Mouse (Mus musculus): ENCODE data around the gene Fat4.

The Fat4 gene

DNA sequence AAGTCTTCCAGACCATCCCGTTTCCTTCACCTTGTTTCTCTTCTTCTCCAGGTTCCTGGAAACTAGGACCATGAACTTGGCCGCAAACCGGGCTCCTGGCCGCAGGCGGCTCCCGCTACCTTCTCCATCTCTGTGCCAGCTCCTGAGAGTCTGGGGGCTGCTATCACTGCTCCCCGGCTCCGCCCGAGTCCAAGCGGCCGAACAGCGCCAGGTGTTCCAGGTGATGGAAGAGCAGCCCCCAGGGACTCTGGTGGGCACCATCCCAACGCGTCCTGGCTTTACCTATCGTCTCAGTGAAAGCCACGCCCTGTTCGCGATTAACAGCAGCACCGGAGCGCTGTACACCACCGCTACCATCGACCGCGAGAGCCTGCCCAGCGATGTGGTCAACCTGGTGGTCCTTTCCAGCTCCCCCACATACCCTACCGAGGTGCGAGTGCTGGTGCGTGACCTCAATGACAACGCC, at the start of gene Fat4:
Fat4 (plus strand) TSS at position 51 of the 466 bp plus-strand sequence.
- in situ Hi-C loops (cut with MboI, MseI): loop anchor here (25.0 kb wide), 1 partner anchor 1500 kb away; no protein-coding TSS in a partner anchor

DNA sequence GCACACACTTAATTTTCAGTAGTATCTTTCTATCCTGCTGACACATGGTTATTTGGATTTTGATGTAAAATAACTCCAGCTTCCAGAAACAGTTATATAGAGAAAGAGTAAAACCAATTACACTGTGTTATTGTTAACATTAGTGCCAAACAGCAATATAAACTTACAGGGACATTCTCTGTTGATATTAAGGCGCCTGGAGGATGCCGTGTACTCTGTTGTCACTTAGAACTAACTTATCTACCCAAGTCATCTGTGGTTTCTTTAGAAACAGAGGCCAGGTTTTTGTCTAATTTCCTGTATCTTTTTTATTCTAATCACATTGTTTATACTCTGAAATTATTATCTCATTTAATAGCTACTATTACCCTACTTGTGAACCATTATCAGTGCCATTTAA, 47.3 kb upstream of the Fat4 start:
- in situ Hi-C loops (cut with MboI, MseI): no loop called here

DNA sequence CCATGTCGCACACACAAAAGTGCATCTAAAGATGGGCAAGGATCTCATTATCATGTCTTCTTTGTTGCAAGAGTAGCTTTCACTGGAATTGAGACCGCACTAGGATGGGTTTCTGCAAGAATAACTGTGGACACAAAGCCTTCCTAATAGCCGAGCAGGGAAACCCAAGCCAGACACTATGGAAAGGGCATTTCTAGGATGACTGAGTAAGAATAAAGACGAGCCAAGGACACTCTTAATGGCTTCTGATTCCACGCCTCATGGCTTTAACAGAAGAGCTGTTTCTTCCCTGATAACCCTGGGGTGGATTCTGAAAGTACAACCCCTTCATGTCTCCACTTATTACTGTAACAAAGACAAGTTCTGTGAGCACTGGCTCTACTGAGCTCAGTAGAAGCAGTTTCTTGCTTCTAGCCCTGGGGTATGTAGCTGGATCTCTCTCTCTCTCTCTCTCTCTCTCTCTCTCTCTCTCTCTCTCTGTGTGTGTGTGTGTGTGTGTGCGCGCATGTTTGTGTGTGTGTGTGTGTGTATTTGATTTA, 43.7 kb upstream of the Fat4 start:
- in situ Hi-C loops (cut with MboI, MseI): loop anchor here (5.0 kb wide), 1 partner anchor 596 kb away; no protein-coding TSS in a partner anchor

DNA sequence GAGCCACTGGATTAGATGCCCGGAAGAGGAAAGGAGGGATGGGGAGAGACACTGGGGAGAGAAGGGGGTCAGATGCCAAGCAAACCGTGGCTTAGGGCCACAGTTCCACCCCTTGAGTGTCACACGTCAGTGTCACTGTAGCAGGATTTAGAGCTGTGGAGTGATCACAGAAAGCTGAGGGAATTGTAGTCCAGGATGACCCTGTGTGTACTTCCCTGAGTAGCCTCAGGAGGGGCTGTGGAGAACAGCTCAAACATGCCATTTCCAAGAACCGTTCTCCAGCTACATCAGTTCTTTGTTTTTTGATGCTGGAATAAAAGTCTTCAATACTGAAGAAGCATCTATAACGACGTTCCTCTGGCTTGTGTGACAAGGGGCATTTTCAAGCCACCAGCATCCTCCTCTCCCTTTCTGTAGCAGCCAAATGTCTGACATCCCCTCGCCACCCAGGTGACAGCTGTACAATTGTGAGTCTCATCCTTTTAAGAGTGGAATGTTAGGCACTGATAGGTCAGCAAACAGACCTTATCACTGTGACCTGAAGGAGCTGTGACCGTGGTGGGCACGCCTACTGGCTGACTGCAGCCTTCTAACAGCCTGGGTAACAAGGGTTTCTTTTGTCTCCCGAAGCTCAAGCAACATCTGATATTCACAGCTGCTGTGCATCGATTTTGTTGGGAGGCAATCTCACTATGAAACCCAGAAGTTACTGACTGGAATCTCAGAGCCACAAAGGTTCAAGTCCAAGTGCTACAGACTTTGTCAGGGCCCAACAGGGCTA, 39.9 kb upstream of the Fat4 start:
- in situ Hi-C loops (cut with MboI, MseI): no loop called here

GRCm38 (mm10) chr3:38849077-38849476, 37.7 kb upstream of the Fat4 start:
- in situ Hi-C loops (cut with MboI, MseI): no loop called here

GRCm38 (mm10) chr3:38849536-38849935, 37.2 kb upstream of the Fat4 start:
- in situ Hi-C loops (cut with MboI, MseI): no loop called here

DNA sequence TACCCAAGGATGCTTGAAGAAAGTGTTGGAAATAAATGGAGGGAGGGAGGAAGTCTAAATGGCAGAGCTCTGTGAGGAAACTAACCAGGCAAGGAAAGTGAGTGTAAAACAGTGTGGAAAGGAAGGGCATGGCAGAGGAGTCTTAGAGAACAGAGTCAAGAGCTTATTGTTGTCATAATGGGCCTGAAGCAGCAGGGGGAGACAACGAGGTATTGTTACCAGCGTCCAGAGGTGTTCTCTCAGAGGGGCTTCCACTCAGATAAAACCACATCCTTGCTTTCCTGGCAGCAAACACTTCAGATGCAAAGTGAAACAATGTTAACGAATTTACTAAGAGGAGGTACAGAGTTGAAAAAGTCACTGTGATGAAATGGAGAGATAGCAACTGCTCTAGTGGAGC, 33.1 kb upstream of the Fat4 start:
- in situ Hi-C loops (cut with MboI, MseI): no loop called here

DNA sequence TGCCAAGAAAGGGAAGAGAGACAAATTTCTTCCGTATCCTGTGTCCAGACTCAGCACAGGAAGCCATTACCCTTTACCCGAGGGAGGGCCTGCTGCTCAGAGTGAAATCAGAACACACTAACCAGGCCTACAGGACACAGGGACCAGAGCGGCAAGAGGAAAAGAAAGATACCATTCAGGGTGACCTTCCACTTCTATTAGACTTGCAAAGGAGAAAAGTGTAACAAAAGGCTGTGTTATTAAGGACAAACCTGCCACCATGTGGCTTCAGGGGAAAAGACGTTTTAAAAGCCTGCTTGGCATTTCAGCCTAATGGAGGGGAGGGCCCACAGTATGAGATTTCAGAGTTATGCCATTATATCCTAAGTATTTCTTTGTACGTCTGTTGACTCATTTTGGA, 26.1 kb upstream of the Fat4 start:
- in situ Hi-C loops (cut with MboI, MseI): no loop called here

GRCm38 (mm10) chr3:38871291-38871690, 15.4 kb upstream of the Fat4 start:
- in situ Hi-C loops (cut with MboI, MseI): no loop called here

DNA sequence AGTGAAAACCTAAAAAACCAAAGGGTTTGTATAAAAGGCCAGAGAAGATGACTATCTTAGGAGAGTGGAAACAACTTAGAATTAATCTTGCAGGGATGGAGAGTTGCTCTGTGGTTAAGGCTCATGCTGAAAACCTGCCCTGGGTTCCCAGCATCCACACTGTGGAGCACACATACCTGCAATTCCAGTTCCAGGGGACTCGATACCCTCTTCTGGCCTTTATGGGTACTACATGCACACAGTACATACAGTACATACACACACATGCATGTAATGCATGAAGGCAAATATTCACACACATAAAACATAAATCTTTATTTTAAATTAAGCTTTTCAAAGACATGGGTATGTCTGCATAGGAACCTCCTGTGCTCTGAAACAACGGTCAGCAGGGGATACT, 10.9 kb upstream of the Fat4 start:
- in situ Hi-C loops (cut with MboI, MseI): loop anchor here (25.0 kb wide), 1 partner anchor 1511 kb away; no protein-coding TSS in a partner anchor

DNA sequence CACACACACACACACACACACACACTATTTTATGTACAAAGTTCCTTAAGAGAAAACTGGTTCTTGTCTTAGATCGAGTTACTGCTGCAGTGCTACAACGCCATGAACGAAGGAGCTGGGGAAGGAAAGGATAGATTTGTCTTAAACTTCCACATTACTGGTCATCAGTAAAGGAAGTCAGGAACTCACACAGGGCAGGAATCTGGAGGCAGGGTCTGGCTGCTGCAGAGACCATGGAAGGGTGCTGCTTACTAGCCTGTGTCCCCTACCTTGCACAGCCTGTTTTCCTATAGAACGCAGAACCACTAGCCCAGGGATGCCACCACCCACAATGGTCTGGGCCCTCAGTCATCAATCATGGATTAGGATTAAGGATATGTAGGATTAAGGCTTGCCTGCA, 10.0 kb upstream of the Fat4 start:
- in situ Hi-C loops (cut with MboI, MseI): loop anchor here (25.0 kb wide), 1 partner anchor 1511 kb away; no protein-coding TSS in a partner anchor

DNA sequence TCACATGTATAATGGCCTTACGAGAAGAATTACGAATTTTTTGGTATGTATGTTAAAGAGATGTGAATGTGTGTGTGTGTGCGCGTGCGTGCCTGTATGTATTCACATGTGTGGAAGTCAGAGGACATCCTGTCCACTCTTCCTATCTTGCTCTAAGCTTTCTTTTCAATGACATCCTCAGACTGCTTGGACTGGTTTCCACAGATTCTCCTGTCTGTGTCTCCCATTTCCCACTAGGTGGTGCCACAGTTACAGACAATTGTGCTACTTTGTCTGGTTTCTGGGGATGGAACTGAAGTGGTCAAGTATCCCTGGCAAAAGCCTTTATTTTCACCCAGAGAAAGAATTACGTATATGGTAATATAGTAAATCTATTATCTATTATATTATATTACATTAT, 4.0 kb upstream of the Fat4 start:
- in situ Hi-C loops (cut with MboI, MseI): loop anchor here (5.0 to 25.0 kb wide), 2 partner anchors 930 to 1505 kb away; no protein-coding TSS in a partner anchor

GRCm38 (mm10) chr3:38883676-38884075, 3.1 kb upstream of the Fat4 start:
- in situ Hi-C loops (cut with MboI, MseI): loop anchor here (5.0 to 25.0 kb wide), 2 partner anchors 929 to 1504 kb away; no protein-coding TSS in a partner anchor

- in situ Hi-C loops (cut with MboI, MseI): loop anchor here (5.0 to 25.0 kb wide), 2 partner anchors 928 to 1503 kb away; no protein-coding TSS in a partner anchor
These were observed 2.5 kb upstream of the Fat4 start for GRCm38 (mm10) chr3:38884276-38884675.

GRCm38 (mm10) chr3:38884919-38885418, 1.8 kb upstream of the Fat4 start:
- in situ Hi-C loops (cut with MboI, MseI): loop anchor here (5.0 to 25.0 kb wide), 2 partner anchors 927 to 1502 kb away; no protein-coding TSS in a partner anchor

DNA sequence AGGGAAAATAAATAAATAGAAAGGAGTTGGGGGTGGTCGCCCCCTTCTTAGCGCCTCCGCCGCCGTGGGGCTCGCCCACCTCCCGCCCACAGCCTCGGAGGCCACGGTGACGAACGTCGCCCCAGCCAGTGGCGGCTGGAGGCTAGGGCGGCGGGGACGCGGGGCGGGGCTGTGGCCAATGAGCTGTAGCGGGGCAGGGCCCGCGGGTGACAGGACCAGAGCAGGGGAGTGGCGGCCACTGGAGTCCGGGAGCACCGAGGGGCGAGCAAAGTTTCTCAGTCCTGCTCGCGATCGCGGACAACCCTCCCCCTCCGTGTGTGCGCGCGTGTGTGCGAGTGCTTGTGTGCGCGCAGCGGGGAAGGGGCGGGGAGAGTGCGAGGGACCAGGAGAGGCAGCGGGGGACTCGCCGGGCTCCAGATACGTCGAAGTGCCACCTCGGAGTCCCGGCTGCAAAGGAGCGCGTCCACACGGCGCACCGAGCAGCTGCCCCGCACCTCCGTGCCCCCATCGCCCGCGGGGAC, 1.2 kb upstream of the Fat4 start:
- in situ Hi-C loops (cut with MboI, MseI): loop anchor here (25.0 kb wide), 1 partner anchor 1502 kb away; no protein-coding TSS in a partner anchor

GRCm38 (mm10) chr3:38886061-38886821, 499 bp upstream of the Fat4 start:
- in situ Hi-C loops (cut with MboI, MseI): loop anchor here (25.0 kb wide), 1 partner anchor 1501 kb away; no protein-coding TSS in a partner anchor

DNA sequence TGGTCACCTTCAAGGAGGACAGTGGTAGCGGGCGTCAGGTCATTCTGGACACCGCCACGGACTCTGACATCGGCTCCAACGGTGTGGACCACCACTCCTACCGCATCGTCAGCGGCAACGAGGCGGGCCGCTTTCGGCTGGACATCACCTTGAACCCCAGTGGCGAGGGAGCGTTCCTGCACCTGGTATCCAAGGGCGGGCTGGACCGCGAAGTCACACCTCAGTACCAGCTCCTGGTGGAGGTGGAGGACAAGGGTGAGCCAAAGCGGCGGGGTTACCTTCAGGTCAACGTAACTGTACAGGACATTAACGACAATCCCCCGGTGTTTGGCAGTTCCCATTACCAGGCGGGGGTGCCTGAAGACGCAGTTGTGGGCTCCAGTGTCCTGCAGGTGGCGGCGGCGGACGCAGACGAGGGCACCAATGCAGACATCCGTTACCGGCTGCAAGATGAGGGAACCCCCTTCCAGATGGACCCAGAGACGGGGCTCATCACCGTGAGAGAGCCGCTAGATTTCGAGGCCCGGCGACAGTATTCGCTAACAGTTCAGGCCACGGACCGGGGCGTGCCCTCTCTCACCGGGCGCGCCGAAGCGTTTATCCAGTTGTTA, 746 bp downstream of the Fat4 start:
- in situ Hi-C loops (cut with MboI, MseI): loop anchor here (25.0 kb wide), 1 partner anchor 1500 kb away; no protein-coding TSS in a partner anchor

DNA sequence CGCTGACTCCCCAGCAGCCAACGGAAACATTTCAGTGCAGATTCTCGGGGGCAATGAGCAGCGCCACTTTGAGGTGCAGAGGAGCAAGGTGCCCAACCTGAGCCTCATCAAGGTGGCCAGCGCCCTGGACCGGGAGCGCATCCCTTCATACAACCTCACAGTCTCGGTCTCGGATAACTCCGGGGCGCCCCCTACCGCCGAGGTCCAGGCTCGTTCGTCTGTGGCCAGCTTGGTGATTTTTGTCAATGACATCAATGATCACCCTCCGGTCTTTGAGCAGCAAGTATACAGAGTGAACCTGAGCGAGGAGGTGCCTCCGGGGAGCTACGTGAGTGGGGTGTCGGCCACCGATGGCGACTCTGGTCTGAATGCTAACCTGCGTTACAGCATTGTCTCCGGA, 1.4 kb downstream of the Fat4 start:
- in situ Hi-C loops (cut with MboI, MseI): loop anchor here (25.0 kb wide), 1 partner anchor 1499 kb away; no protein-coding TSS in a partner anchor

DNA sequence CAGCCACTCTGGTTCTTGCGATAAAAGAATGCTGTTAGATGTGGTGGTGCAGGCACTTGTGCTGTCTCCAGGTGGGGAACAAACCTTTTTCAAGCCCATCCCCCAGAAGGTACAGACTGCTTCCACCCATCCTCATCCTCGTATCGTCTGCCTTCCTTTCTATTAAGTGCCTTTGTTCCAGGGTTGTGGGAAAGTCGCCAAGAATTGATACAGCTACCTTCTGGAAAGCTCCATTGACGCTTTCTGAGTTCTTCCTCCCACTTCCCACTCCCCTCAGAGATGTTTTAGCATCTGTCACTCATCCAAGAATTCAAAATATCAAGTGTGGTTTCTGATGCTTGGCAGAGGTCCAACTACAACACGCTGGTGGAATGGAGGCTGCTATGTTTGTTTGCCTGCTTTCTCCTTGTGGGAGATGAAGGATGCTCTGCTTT, 6.1 kb downstream of the Fat4 start:
- in situ Hi-C loops (cut with MboI, MseI): loop anchor here (25.0 kb wide), 1 partner anchor 1494 kb away; no protein-coding TSS in a partner anchor

Data from T-helper 1 cell (primary cell).